Mouse (Mus musculus): Measurements from ENCODE around the gene Tuba1a. TPM values are rescaled to one million over a fixed set of nuclear protein-coding genes. Genes with fewer than 3 reads are reported as not detected.
"Not testable (repeated sequence)": the region's sequence is repeated elsewhere in the genome, so short reads cannot be mapped to it uniquely, and the experiment has no call there.

The Tuba1a gene
- polyA plus RNA-seq, 1 experiment from 2014 or later, result 915 TPM

- no peaks in the 10 kb centered on the region for H3K9me3 ChIP-seq
- H3K4me3 ChIP-seq (replicated peaks), result no peak overlapping the region
- H3K4me2 ChIP-seq, result no peak overlapping the region
- no peak for ATAC-seq (ENCODE audit: insufficient read depth, low FRiP score, low read depth)
- no peaks in the 10 kb centered on the region for H3K27me3 ChIP-seq (replicated peaks)
- no peaks in the 10 kb centered on the region for H3K36me3 ChIP-seq
- H3K4me1 ChIP-seq, result peaks cover 3% of the 10 kb centered on the region; the same call in 1 of the 2 replicates
- H3K27ac ChIP-seq, result no peak overlapping the region
- no peak overlapping the region for H3K9ac ChIP-seq
These were observed 5.1 kb downstream of the Tuba1a start for GRCm38 (mm10) chr15:98948382-98948781.

GRCm38 (mm10) chr15:98947884-98948283 is 5.6 kb downstream of the Tuba1a start:
- Histone ChIP-seq H3K36me3 (no peaks in the 10 kb centered on the region), H3K4me3 (replicated peaks) (no peak overlapping the region), H3K9me3 (no peaks in the 10 kb centered on the region), H3K27me3 (replicated peaks) (no peaks in the 10 kb centered on the region), H3K9ac (no peak overlapping the region), H3K4me2 (no peak overlapping the region), H3K27ac (no peak overlapping the region), H3K4me1 (peaks cover 3% of the 10 kb centered on the region; the same call in 1 of the 2 replicates)
- ATAC-seq (ENCODE audit: insufficient read depth, low FRiP score, low read depth), result no peak
- 49% methylated on average over 3 of the region's 3 CpGs for WGBS

DNA sequence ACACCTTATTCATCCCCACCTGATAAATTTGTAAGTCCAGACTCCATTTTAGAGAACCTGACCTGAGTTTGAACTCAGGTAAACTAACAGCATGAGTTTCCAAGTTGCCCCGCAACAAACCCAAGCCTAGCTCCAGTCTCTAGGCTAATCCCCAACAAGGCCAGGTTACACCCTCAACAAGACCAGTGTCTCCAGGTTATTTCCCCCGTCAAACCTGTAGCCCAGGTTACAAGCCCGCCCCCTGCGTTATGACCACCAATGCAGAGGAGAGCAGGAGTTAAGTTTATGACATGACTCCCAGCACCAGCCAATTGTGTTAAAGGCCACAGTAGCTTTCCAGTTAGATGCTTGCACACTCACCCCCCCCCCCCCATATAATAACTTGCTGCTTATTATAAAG is 10.4 kb downstream of the Tuba1a start:
- Histone ChIP-seq H3K36me3 (no peaks in the 10 kb centered on the region), H3K4me2 (no peak overlapping the region), H3K27me3 (replicated peaks) (no peaks in the 10 kb centered on the region), H3K4me3 (replicated peaks) (no peak overlapping the region), H3K27ac (no peak overlapping the region), H3K9me3 (no peaks in the 10 kb centered on the region), H3K9ac (no peak overlapping the region), H3K4me1 (no peaks in the 10 kb centered on the region)
- ATAC-seq (ENCODE audit: insufficient read depth, low FRiP score, low read depth), result no peak
- 63% methylated on average over 4 of the region's 4 CpGs for WGBS

GRCm38 (mm10) chr15:98942081-98942480 is 11.4 kb downstream of the Tuba1a start:
- Histone ChIP-seq H3K27me3 (replicated peaks) (no peaks in the 10 kb centered on the region), H3K4me1 (no peaks in the 10 kb centered on the region), H3K36me3 (no peaks in the 10 kb centered on the region), H3K4me2 (no peak overlapping the region), H3K4me3 (replicated peaks) (no peak overlapping the region), H3K9me3 (no peaks in the 10 kb centered on the region), H3K9ac (no peak overlapping the region), H3K27ac (no peak overlapping the region)
- WGBS, result 68% methylated on average over 4 of the region's 4 CpGs
- no peak for ATAC-seq (ENCODE audit: insufficient read depth, low FRiP score, low read depth)

DNA sequence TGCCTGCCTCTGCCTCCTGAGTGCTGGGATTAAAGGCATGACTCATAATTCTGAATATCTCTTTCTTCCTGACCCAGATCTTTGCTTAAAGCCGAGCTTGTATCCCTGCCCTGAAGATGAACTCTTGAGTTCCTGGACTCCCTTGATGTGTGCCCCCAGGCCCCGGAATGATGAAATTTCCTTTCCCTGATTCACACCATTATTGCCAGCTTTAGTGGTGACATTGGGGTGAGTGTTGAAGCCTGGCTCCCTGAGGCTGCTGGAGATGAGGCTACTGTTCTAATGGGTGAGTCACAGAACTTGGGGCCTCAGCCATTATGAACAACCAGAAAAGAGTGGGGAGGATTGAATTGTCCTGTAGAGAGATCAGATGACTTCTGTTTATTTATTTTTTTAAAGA is 12.0 kb downstream of the Tuba1a start:
- H3K9me3 ChIP-seq, result no peaks in the 10 kb centered on the region
- H3K9ac ChIP-seq, result no peak overlapping the region
- WGBS, result 72% methylated on average over 2 of the region's 2 CpGs
- no peak overlapping the region for H3K27ac ChIP-seq
- H3K4me1 ChIP-seq, result no peaks in the 10 kb centered on the region
- H3K36me3 ChIP-seq, result no peaks in the 10 kb centered on the region
- H3K4me3 ChIP-seq (replicated peaks), result no peak overlapping the region
- H3K4me2 ChIP-seq, result no peak overlapping the region
- no peaks in the 10 kb centered on the region for H3K27me3 ChIP-seq (replicated peaks)
- no peak for ATAC-seq (ENCODE audit: insufficient read depth, low FRiP score, low read depth)

- Histone ChIP-seq H3K27me3 (replicated peaks) (no peaks in the 10 kb centered on the region), H3K4me3 (replicated peaks) (no peak overlapping the region), H3K9me3 (no peaks in the 10 kb centered on the region), H3K4me1 (peaks cover 2% of the 10 kb centered on the region; the same call in 1 of the 2 replicates), H3K36me3 (no peaks in the 10 kb centered on the region), H3K27ac (no peak overlapping the region), H3K9ac (no peak overlapping the region), H3K4me2 (no peak overlapping the region)
- ATAC-seq (ENCODE audit: insufficient read depth, low FRiP score, low read depth), result no peak
- 70% methylated on average over 10 of the region's 10 CpGs for whole genome bisulfite sequencing
These were observed 12.7 kb downstream of the Tuba1a start for GRCm38 (mm10) chr15:98940816-98941215.

GRCm38 (mm10) chr15:98934217-98934839 is 19.2 kb downstream of the Tuba1a start, which contains the start of gene Tuba1b:
Tuba1b (minus strand) TSS chr15:98934565.
- H3K4me1 ChIP-seq, result peaks cover 9% of the 10 kb centered on the region
- 0 out of 2 replicates have a peak, but pooled peaks cover 5% of the 10 kb centered on the region for H3K36me3 ChIP-seq
- H3K4me3 ChIP-seq (replicated peaks), result peak within 1 kb of the TSS; percentile 82
- peak within 1 kb of the TSS; percentile 94 for H3K9ac ChIP-seq
- no peaks in the 10 kb centered on the region for H3K9me3 ChIP-seq
- H3K4me2 ChIP-seq, result peak within 1 kb of the TSS; percentile 86
- ATAC-seq (ENCODE audit: insufficient read depth, low FRiP score, low read depth), result peak; percentile 95
- under 1% methylated on average over 58 of the region's 58 CpGs for WGBS
- H3K27me3 ChIP-seq (replicated peaks), result no peaks in the 10 kb centered on the region
- H3K27ac ChIP-seq, result peak within 1 kb of the TSS; percentile 99

- WGBS, result under 1% methylated on average over 35 of the region's 35 CpGs
- peak overlapping the region; percentile 94 for H3K9ac ChIP-seq
- H3K27me3 ChIP-seq (replicated peaks), result no peaks in the 10 kb centered on the region
- peak overlapping the region; percentile 86 for H3K4me2 ChIP-seq
- H3K36me3 ChIP-seq, result 0 out of 2 replicates have a peak, but pooled peaks cover 5% of the 10 kb centered on the region
- peak overlapping the region; percentile 99 for H3K27ac ChIP-seq
- ATAC-seq (ENCODE audit: insufficient read depth, low FRiP score, low read depth), result peak; percentile 70
- peak overlapping the region; percentile 82 for H3K4me3 ChIP-seq (replicated peaks)
- no peaks in the 10 kb centered on the region for H3K9me3 ChIP-seq
- peaks cover 12% of the 10 kb centered on the region for H3K4me1 ChIP-seq
These were observed 19.7 kb downstream of the Tuba1a start for GRCm38 (mm10) chr15:98933833-98934216.

DNA sequence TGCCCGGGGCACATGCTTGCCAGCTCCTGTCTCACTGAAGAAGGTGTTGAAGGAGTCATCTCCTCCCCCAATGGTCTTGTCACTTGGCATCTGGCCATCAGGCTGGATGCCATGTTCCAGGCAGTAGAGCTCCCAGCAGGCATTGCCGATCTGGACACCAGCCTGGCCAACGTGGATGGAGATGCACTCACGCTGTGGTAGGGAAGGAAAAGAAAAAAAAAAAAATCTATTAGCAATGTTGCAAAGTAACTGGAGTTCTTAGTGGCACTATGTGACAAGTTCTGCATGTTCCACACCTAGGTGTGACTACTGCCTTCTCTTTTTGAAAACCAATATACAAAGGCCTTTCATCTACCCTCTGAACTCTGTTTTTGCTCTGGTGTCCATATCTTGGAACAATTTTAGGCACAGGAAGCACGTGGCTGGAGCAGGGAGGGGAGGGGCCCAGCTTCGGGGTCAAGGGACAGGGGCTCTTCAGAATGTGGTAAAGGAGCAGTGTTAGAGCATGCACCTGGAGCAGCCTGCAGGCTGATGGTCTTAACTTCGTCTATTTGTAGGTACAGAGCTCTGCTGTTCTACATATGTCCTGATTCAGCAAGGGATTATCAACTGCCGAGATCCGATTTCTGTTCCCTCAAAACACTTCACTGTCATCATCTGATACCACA is 20.4 kb downstream of the Tuba1a start:
- H3K4me1 ChIP-seq, result peaks cover 14% of the 10 kb centered on the region
- not testable (repeated sequence) for H3K36me3 ChIP-seq; ATAC-seq (ENCODE audit: insufficient read depth, low FRiP score, low read depth); H3K9me3 ChIP-seq; H3K27me3 ChIP-seq (replicated peaks)
- 6% methylated on average over 8 of the region's 9 CpGs for WGBS
- peak overlapping the region; percentile 82 for H3K4me3 ChIP-seq (replicated peaks)
- peak overlapping the region; percentile 99 for H3K27ac ChIP-seq
- peak overlapping the region; percentile 86 for H3K4me2 ChIP-seq
- peak overlapping the region; percentile 94 for H3K9ac ChIP-seq

GRCm38 (mm10) chr15:98930998-98931397 is 22.5 kb downstream of the Tuba1a start:
- H3K36me3 ChIP-seq, result 0 out of 2 replicates have a peak, but pooled peaks cover 5% of the 10 kb centered on the region
- no peak overlapping the region for H3K4me2 ChIP-seq
- no peak overlapping the region for H3K4me3 ChIP-seq (replicated peaks)
- peaks cover 14% of the 10 kb centered on the region for H3K4me1 ChIP-seq
- WGBS, result 81% methylated on average over 3 of the region's 3 CpGs
- H3K9me3 ChIP-seq, result no peaks in the 10 kb centered on the region
- no peaks in the 10 kb centered on the region for H3K27me3 ChIP-seq (replicated peaks)
- ATAC-seq (ENCODE audit: insufficient read depth, low FRiP score, low read depth), result no peak
- H3K27ac ChIP-seq, result no peak overlapping the region
- no peak overlapping the region for H3K9ac ChIP-seq

- no peak overlapping the region for H3K9ac ChIP-seq
- peaks cover 6% of the 10 kb centered on the region for H3K4me1 ChIP-seq
- no peaks in the 10 kb centered on the region for H3K9me3 ChIP-seq
- H3K27me3 ChIP-seq (replicated peaks), result no peaks in the 10 kb centered on the region
- no peak overlapping the region for H3K4me2 ChIP-seq
- no peak for ATAC-seq (ENCODE audit: insufficient read depth, low FRiP score, low read depth)
- no peak overlapping the region for H3K4me3 ChIP-seq (replicated peaks)
- peak overlapping the region; percentile 7; the same call in 1 of the 2 replicates for H3K27ac ChIP-seq
- H3K36me3 ChIP-seq, result 0 out of 2 replicates have a peak, but pooled peaks cover 5% of the 10 kb centered on the region
- WGBS, result 47% methylated on average over 8 of the region's 8 CpGs
These were observed 23.3 kb downstream of the Tuba1a start for GRCm38 (mm10) chr15:98930017-98930734.
